Mouse (Mus musculus) embryonic facial prominence, embryonic 12.5 days (tissue): Measurements from ENCODE around the gene Ficd. TPM values are rescaled to one million over a fixed set of nuclear protein-coding genes. Genes with fewer than 3 reads are reported as not detected.
A peak's percentile ranks its signal among the peaks of the same experiment; 100 is the strongest.

ENCODE experiments used
- ATAC-seq: fragments of 200-750 bp; cut with Nextera tagmentation; 2 replicates; pipeline ENCODE4 v1.8.0; 2017; ENCODE audit not compliant: insufficient number of reproducible peaks, insufficient read depth, low FRiP score, low TSS enrichment
- H3K27ac ChIP-seq: fragments of 300-500 bp; sonication (generic); 2 replicates; pipeline ENCODE4 v1.5.1; 2016; ENCODE audit warnings: mild to moderate bottlenecking
- H3K27me3 ChIP-seq: fragments of 300-500 bp; sonication (generic); 2 replicates; pipeline ENCODE4 v1.6.1; 2016; ENCODE audit warnings: mild to moderate bottlenecking, moderate library complexity
- H3K36me3 ChIP-seq: fragments of 300-500 bp; sonication (generic); 2 replicates; pipeline ENCODE4 v1.6.1; 2016; ENCODE audit warnings: mild to moderate bottlenecking
- H3K4me1 ChIP-seq: fragments of 300-500 bp; sonication (generic); 2 replicates; pipeline ENCODE4 v1.6.1; 2016
- H3K4me2 ChIP-seq: fragments of 300-500 bp; sonication (generic); replicated peaks from 2 replicates; pipeline ENCODE4 v1.6.1; 2016; ENCODE audit warnings: mild to moderate bottlenecking, moderate library complexity
- H3K4me3 ChIP-seq: fragments of 300-500 bp; sonication (generic); 2 replicates; pipeline ENCODE4 v1.5.1; 2016; ENCODE audit warnings: mild to moderate bottlenecking
- H3K9ac ChIP-seq: fragments of 300-500 bp; sonication (generic); 2 replicates; pipeline ENCODE4 v1.6.1; 2016; ENCODE audit warnings: mild to moderate bottlenecking, moderate library complexity
- H3K9me3 ChIP-seq: fragments of 300-500 bp; sonication (generic); 2 replicates; pipeline ENCODE4 v1.6.1; 2016; ENCODE audit warnings: mild to moderate bottlenecking, moderate library complexity
- WGBS: fragments of 180-500 bp; shearing (Covaris S2); methylation state at CpG from one replicate; pipeline ENCODE4 v1.1.7; 2016; 5-methylcytosine and 5-hydroxymethylcytosine counted together
- polyA plus RNA-seq: library from polyadenylated mRNA; unstranded; fragments of >200 nt; fragmentation: Nextera tagmentation; extraction: Ambion mirVana; gene quantifications from 2 replicates; pipeline ENCODE4 v1.2.1, GENCODE M21; 2016

Ficd gene
- polyA plus RNA-seq, 1 experiment from 2014 or later: 5.1 TPM

- Histone ChIP-seq H3K4me3 (no peak overlapping the region), H3K27me3 (no peaks in the 10 kb centered on the region), H3K9me3 (no peaks in the 10 kb centered on the region), H3K36me3 (peaks cover 85% of the 10 kb centered on the region), H3K4me2 (no peak overlapping the region), H3K4me1 (no peaks in the 10 kb centered on the region), H3K9ac (no peak overlapping the region), H3K27ac (no peak overlapping the region)
- 91% methylated on average over 2 of the region's 2 CpGs for WGBS
- ATAC-seq: no peak
Measured at GRCm38 (mm10) chr5:113761585-113761984, 26.0 kb downstream of the Ficd start.

- Histone ChIP-seq H3K4me2 (no peak overlapping the region), H3K4me3 (no peak overlapping the region), H3K4me1 (peaks cover 8% of the 10 kb centered on the region), H3K9ac (no peak overlapping the region), H3K27me3 (no peaks in the 10 kb centered on the region), H3K27ac (no peak overlapping the region), H3K36me3 (peaks cover 77% of the 10 kb centered on the region), H3K9me3 (no peaks in the 10 kb centered on the region)
- ATAC-seq: no peak
- WGBS: 85% methylated on average over 7 of the region's 7 CpGs
Measured at GRCm38 (mm10) chr5:113764426-113764825, 28.8 kb downstream of the Ficd start.

GRCm38 (mm10) chr5:113765641-113766526, 30.3 kb downstream of the Ficd start:
- Histone ChIP-seq H3K9ac (no peak overlapping the region), H3K4me2 (no peak overlapping the region), H3K36me3 (peaks cover 64% of the 10 kb centered on the region), H3K27ac (no peak overlapping the region), H3K4me3 (no peak overlapping the region), H3K9me3 (no peaks in the 10 kb centered on the region), H3K27me3 (no peaks in the 10 kb centered on the region), H3K4me1 (peaks cover 20% of the 10 kb centered on the region)
- no peak for ATAC-seq
- WGBS: 90% methylated on average over 13 of the region's 13 CpGs

GRCm38 (mm10) chr5:113768806-113769205, 33.2 kb downstream of the Ficd start:
- H3K27ac ChIP-seq: no peak overlapping the region
- 86% methylated on average over 8 of the region's 8 CpGs for WGBS
- no peak overlapping the region for H3K4me2 ChIP-seq
- H3K36me3 ChIP-seq: peaks cover 35% of the 10 kb centered on the region
- no peaks in the 10 kb centered on the region for H3K27me3 ChIP-seq
- H3K9me3 ChIP-seq: no peaks in the 10 kb centered on the region
- no peak overlapping the region for H3K9ac ChIP-seq
- H3K4me3 ChIP-seq: no peak overlapping the region
- no peak for ATAC-seq
- peaks cover 26% of the 10 kb centered on the region for H3K4me1 ChIP-seq

- under 1% methylated on average over 97 of the region's 97 CpGs for WGBS
Measured at GRCm38 (mm10) chr5:113771213-113772162, 35.9 kb downstream of the Ficd start.

GRCm38 (mm10) chr5:113772450-113772895, 36.9 kb downstream of the Ficd start, which contains the start of the genes Sart3 and Iscu:
Gene Sart3, minus strand, starts transcription at chr5:113772510.
Gene Iscu, plus strand, starts transcription at chr5:113772748.
- H3K27me3 ChIP-seq: no peaks in the 10 kb centered on the region
- H3K4me2 ChIP-seq: peak within 1 kb of the TSS; percentile 95
- H3K36me3 ChIP-seq: peaks cover 46% of the 10 kb centered on the region
- under 1% methylated on average over 49 of the region's 49 CpGs for WGBS
- H3K4me3 ChIP-seq: peak within 1 kb of the TSS; percentile 96
- no peaks in the 10 kb centered on the region for H3K9me3 ChIP-seq
- peak within 1 kb of the TSS; percentile 99 for H3K27ac ChIP-seq
- H3K9ac ChIP-seq: peak within 1 kb of the TSS; percentile 96
- peaks cover 26% of the 10 kb centered on the region for H3K4me1 ChIP-seq
- ATAC-seq: peak; percentile 77

More at GRCm38 (mm10) chr5:113771213-113772162, 35.9 kb downstream of the Ficd start:
- Histone ChIP-seq H3K4me1 (peaks cover 26% of the 10 kb centered on the region), H3K36me3 (peaks cover 42% of the 10 kb centered on the region), H3K9me3 (no peaks in the 10 kb centered on the region), H3K4me2 (peak overlapping the region; percentile 95), H3K9ac (peak overlapping the region; percentile 96), H3K27ac (peak overlapping the region; percentile 99), H3K4me3 (peak overlapping the region; percentile 96), H3K27me3 (no peaks in the 10 kb centered on the region)
- ATAC-seq: peak; percentile 74

- Histone ChIP-seq H3K9ac (peak overlapping the region; percentile 73), H3K4me2 (peak overlapping the region; percentile 95), H3K4me3 (peak overlapping the region; percentile 96), H3K27ac (peak overlapping the region; percentile 99), H3K9me3 (no peaks in the 10 kb centered on the region), H3K27me3 (no peaks in the 10 kb centered on the region), H3K4me1 (peaks cover 26% of the 10 kb centered on the region), H3K36me3 (peaks cover 44% of the 10 kb centered on the region)
- peak; percentile 18; the same call in 1 of the 2 replicates for ATAC-seq
- 3% methylated on average over 36 of the region's 38 CpGs for WGBS
Measured at GRCm38 (mm10) chr5:113772905-113773519, 37.4 kb downstream of the Ficd start.

- Histone ChIP-seq H3K4me1 (peaks cover 26% of the 10 kb centered on the region), H3K9ac (peak overlapping the region; percentile 73), H3K27ac (no peak overlapping the region), H3K4me3 (peak overlapping the region; percentile 96), H3K27me3 (no peaks in the 10 kb centered on the region), H3K4me2 (peak overlapping the region; percentile 95), H3K36me3 (peaks cover 37% of the 10 kb centered on the region), H3K9me3 (no peaks in the 10 kb centered on the region)
- ATAC-seq: no peak
- WGBS: 1% methylated on average over 7 of the region's 7 CpGs
Measured at GRCm38 (mm10) chr5:113773664-113774063, 38.1 kb downstream of the Ficd start.

GRCm38 (mm10) chr5:113775585-113775984, 40.0 kb downstream of the Ficd start:
- peaks cover 33% of the 10 kb centered on the region for H3K36me3 ChIP-seq
- ATAC-seq: no peak
- no peak overlapping the region for H3K9ac ChIP-seq
- H3K4me2 ChIP-seq: no peak overlapping the region
- 91% methylated on average over 10 of the region's 10 CpGs for WGBS
- no peaks in the 10 kb centered on the region for H3K27me3 ChIP-seq
- H3K4me1 ChIP-seq: peaks cover 7% of the 10 kb centered on the region
- no peak overlapping the region for H3K27ac ChIP-seq
- no peaks in the 10 kb centered on the region for H3K9me3 ChIP-seq
- H3K4me3 ChIP-seq: no peak overlapping the region

- no peak overlapping the region for H3K4me3 ChIP-seq
- peaks cover 33% of the 10 kb centered on the region for H3K36me3 ChIP-seq
- H3K27ac ChIP-seq: no peak overlapping the region
- ATAC-seq: no peak
- H3K27me3 ChIP-seq: no peaks in the 10 kb centered on the region
- no peaks in the 10 kb centered on the region for H3K9me3 ChIP-seq
- no peak overlapping the region for H3K4me2 ChIP-seq
- H3K9ac ChIP-seq: no peak overlapping the region
- H3K4me1 ChIP-seq: peaks cover 10% of the 10 kb centered on the region
- WGBS: 90% methylated on average over 15 of the region's 15 CpGs
Measured at GRCm38 (mm10) chr5:113776128-113776895, 40.7 kb downstream of the Ficd start.
